Mouse (Mus musculus) frontal cortex, postnatal 14 days (tissue): ENCODE results near the gene 4930555G01Rik.
"Not testable (repeated sequence)": the region's sequence is repeated elsewhere in the genome, so short reads cannot be mapped to it uniquely, and the experiment has no call there.

ENCODE experiments used
- DNase-seq, 2 experiments: peaks; one replicate each; pipeline ENCODE4 v3.0.0; 2022; ENCODE audit warnings: low spot score in 2 of 2

The 4930555G01Rik gene

DNA sequence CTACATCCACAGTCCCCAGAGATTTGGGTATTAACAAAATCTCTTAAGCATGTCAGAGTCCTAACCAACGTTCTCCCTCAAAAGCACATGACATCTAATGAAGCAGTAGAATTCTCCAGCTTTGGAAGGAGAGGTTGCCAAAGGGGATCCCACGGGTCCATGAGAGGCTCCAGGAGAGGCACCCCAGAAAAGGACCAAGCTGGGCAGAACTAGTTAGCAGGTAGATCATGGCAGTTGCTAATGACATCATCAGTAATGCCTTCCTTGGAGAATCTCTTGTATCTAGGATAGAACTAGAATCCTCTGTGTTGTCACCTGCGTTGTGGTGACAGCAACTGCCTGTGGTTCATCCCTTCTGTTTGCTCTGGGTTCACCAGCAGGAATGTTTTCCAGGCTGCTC is at the start of gene 4930555G01Rik:
4930555G01Rik (plus strand) TSS at position 301 of the 400 bp plus-strand sequence.
- DNase-seq: not testable (repeated sequence)

DNA sequence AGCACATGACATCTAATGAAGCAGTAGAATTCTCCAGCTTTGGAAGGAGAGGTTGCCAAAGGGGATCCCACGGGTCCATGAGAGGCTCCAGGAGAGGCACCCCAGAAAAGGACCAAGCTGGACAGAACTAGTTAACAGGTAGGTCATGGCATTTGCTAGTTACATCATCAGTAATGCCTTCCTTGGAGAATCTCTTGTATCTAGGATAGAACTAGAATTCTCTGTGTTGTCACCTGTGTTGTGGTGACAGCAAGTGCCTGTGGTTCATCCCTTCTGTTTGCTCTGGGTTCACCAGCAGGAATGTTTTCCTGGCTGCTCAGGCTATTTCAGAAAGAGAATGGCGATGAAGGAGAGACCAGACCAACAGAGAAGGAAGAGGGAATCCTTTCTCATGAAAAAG is 34.8 kb upstream of the 4930555G01Rik start, which contains the start of gene Gm3298:
Gm3298 (plus strand) TSS at position 301 of the 400 bp plus-strand sequence.
- not testable (repeated sequence) for DNase-seq

DNA sequence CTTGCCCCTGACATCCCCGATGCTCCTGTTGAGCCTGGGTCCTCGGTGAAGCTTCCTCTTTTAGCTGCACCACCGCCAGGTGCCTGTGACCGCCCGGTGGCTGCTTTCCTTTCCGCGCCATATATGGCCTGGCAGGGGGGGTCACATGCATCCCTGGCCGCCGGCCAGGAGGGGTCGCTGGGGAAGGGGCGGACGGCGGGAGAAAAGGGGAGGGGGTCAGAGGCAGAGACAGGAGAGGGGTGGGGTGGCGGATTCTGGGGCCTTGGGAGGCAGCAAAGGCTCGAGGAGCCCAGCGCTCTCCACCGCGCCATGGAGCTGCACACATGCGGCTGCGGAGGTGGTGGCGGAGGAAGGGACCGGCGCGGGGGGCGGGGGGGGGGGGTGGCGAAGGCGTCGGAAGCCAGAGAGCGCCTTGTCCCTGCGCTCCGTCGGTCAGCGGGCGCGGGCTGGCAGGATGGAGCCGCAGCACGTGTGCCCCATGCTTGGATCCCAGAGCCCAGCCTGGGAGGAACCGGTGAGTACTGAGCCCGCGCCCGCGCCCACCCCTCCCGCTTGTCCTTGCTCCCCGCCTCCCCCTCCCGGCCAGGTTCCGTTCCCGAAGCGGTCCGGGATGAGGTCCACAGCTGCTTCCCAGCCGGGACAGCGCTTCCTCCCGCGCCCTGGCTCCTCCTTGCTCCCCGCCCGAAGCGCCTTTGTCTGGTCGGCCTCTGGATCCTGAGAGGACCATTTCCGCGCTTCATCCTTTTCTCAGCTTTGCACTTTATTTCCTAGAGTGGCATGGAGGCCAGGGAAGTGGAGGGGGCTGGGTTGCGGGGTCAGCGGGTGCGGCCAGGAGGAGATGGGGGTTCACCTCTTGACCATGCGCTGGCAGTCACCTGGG is 20.4 kb downstream of the 4930555G01Rik start, which contains the start of gene Gm8281:
Gm8281 (plus strand) TSS at position 430 of the 880 bp plus-strand sequence.
- DNase-seq: peak in 1 of 2 experiments; percentile 2
